Mouse (Mus musculus) yolk sac, embryonic 10.5 days (tissue): ENCODE measurements at regions not wholly inside any gene's neighbourhood (a gene's known extent, or its start where the extent isn't known, plus 50 kb on each side); places are given as distances from the start of the nearest gene placed in this dataset.
A peak's percentile ranks its signal among the peaks of the same experiment; 100 is the strongest.
"Not testable (repeated sequence)": the region's sequence is repeated elsewhere in the genome, so short reads cannot be mapped to it uniquely, and the experiment has no call there.

ENCODE experiments used
- DNase-seq: peaks from one replicate; pipeline ENCODE4 v3.0.0-alpha.2; 2017; ENCODE audit warnings: low spot score

DNA sequence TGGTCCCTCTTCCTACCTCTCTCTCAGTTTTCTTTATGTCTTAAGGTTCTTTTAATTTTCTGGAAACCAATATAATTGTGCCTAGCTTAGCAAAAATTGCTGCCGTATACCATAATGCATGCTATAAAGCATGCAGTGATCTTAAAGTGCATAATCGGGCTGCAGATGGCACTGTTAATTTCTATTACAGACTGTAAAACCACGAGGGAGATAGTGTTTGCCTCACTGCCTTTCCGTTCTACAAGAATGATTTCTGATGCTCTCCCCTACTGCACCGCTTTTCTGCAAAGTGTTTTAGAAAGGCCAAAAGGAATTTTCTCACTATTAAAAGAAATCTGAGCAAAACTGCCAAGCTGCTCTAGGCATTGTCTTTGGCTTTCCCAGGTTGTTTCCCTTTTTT, 357.6 kb downstream of the Tusc1 start:
- DNase-seq = no peak

GRCm38 (mm10) chr4:92942068-92942707, 393.1 kb downstream of the Tusc1 start:
- DNase-seq = no peak

DNA sequence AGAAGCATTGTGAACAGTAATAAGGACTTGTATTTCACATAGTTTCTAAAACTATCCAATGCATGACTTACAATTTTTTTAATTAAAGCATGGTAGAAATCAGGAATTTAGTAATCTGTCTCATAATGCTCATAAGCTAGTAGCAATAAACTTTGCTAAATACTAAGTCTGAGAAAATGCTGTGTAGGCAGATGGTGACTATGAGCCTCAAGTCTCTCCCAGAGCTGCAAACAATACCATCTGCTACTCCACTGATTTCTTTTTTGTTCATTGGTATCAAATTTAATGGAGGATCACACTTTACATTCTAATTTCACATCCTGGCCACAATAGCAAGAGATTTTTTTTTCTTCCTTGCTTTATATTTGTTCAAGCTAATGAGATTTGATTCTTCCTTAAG, 404.0 kb downstream of the Tusc1 start:
- no peak for DNase-seq

DNA sequence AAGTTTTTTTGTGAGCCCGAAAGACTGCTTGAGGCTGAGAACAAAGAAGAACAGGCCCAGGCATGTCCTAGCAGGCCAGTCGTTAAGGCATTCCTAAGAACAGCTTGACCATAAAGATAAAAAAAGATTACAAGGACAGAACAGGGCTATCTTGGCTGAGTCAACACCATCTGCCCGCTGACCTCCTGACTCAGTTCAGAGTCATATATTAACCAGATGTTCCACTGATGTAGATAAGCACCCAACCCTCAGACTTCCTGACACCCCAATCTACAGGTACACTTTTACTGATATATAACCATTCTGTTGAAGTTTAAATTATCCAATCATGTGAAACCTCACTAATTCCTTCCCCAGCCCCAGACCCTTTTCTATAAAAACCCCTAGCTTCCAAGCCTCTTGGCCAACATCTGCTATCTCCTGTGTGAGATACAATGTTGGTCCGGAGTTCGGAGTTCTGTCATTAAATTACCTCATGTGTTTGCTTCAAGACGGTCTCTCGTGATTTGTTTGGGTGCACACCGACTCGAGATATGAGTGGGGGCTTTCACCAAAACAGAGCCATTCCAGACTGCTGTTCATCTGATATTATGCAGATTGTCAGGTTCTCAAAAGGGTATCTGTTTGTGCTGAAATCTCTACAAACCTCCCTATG, 413.8 kb downstream of the Tusc1 start:
- DNase-seq = peak; percentile 53

DNA sequence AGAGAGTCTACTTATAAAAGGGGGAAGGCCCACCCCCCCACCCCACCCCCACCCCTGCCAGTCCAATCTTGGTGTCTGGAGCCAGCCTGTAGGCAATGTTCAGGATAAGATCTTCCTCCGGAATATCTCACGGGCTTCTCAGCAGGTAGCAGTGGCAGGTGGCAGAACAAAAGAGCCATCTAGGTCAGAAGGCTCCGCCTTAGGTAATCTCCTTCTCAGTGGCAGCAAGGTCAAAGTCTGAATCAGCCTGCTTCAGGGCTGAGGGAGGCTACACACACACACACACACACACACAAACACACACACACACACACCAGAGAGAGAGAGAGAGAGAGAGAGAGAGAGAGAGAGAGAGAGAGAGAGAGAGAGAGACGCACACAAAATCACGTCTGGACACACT, 431.8 kb downstream of the Tusc1 start:
- DNase-seq = not testable (repeated sequence)
